Mouse (Mus musculus) liver, adult 2 months (tissue): ENCODE data around the gene Kcnd3. TPM values are rescaled to one million over a fixed set of nuclear protein-coding genes. Genes with fewer than 3 reads are reported as not detected.

Experiments used
- DNase-seq: peaks from one replicate; pipeline ENCODE4 v3.0.0-alpha.2; 2011; ENCODE audit warnings: low read depth, low spot score; ENCODE audit errors: extremely low read depth
- H3K27ac ChIP-seq: fragments of 200-500 bp; replicated peaks from 2 replicates; pipeline ENCODE4 v1.5.1; 2012; ENCODE audit warnings: low read depth, mild to moderate bottlenecking, control low read depth, inconsistent platforms, low read length; ENCODE audit not compliant: insufficient read depth
- H3K27me3 ChIP-seq: fragments of 200-500 bp; 2 replicates; pipeline ENCODE4 v1.6.1; 2012; ENCODE audit warnings: mild to moderate bottlenecking, moderate library complexity, low read length, inconsistent platforms; ENCODE audit not compliant: control insufficient read depth, insufficient read depth
- H3K36me3 ChIP-seq: fragments of 200-500 bp; 2 replicates; pipeline ENCODE4 v1.6.1; 2012; ENCODE audit warnings: low read length, inconsistent platforms; ENCODE audit not compliant: control insufficient read depth, insufficient read depth
- H3K4me1 ChIP-seq: fragments of 200-500 bp; 2 replicates; pipeline ENCODE4 v1.6.1; 2011; ENCODE audit warnings: low read length; ENCODE audit not compliant: control insufficient read depth, insufficient read depth
- H3K4me3 ChIP-seq: fragments of 200-500 bp; 2 replicates; pipeline ENCODE4 v1.5.1; 2011; ENCODE audit warnings: low read depth, mild to moderate bottlenecking, control low read depth, low read length, moderate library complexity; ENCODE audit not compliant: insufficient read depth
- H3K79me2 ChIP-seq: fragments of 200-500 bp; 2 replicates; pipeline ENCODE4 v1.6.1; 2012; ENCODE audit warnings: inconsistent platforms, mild to moderate bottlenecking, low read length, moderate library complexity; ENCODE audit not compliant: control insufficient read depth, insufficient read depth
- H3K9ac ChIP-seq: fragments of 200-500 bp; 2 replicates; pipeline ENCODE4 v1.6.1; 2012; ENCODE audit warnings: low read depth, mild to moderate bottlenecking, control low read depth, inconsistent platforms, low read length
- CTCF ChIP-seq: fragments of 200-500 bp; IDR thresholded peaks from 2 replicates; pipeline ENCODE4 v1.5.1; 2011; ENCODE audit warnings: low read depth, low read length, control low read depth
- POLR2A ChIP-seq: fragments of 200-500 bp; IDR thresholded peaks from 2 replicates; pipeline ENCODE4 v1.6.1; 2011; ENCODE audit warnings: low read length, control low read depth; ENCODE audit not compliant: insufficient read depth; ENCODE audit errors: extremely low read depth
- WGBS: fragments of 180-500 bp; shearing (Covaris S2); methylation state at CpG from one replicate; pipeline ENCODE4 v1.1.7; 2018; 5-methylcytosine and 5-hydroxymethylcytosine counted together
- polyA plus RNA-seq: library from polyadenylated mRNA; depleted of rRNA; stranded (reverse); fragments of >200 nt; gene quantifications from 2 replicates; pipeline ENCODE4 v1.2.3, GENCODE M21; 2012
- total RNA-seq: library from RNA; depleted of rRNA; stranded (reverse); fragments of >200 nt; gene quantifications from 2 replicates; pipeline ENCODE4 v1.2.3, GENCODE M21; 2014

Kcnd3 gene
- total and polyA plus RNA-seq, 2 experiments = under 0.01 to 0.04 TPM

DNA sequence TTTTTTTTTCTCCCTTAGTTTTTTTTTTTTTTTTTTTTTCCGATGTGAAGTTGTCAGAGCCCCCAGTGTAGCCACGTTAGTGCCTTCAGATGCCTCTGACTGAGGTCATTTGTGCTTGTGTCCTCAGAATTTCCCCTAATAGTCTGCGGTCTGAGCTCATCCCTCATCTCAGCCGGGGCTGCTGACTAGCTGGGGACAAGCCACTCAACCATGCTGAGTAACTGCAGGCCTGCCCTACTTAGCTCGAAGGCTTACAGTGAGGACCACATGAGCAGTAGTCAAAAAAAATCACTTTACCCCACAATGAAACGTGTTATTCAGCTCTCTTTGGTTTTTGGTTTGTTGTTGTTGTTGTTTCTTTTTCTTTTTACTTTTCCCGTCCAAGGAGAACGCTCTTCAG, 169.0 kb downstream of the Kcnd3 start:
- no peaks in the 10 kb centered on the region for H3K79me2 ChIP-seq
- 73% methylated on average over 8 of the region's 8 CpGs for WGBS
- H3K27me3 ChIP-seq = no peaks in the 10 kb centered on the region
- no peak overlapping the region for H3K4me3 ChIP-seq
- H3K36me3 ChIP-seq = no peaks in the 10 kb centered on the region
- DNase-seq = no peak
- no peak overlapping the region for H3K9ac ChIP-seq
- H3K4me1 ChIP-seq = no peaks in the 10 kb centered on the region
- TF ChIP-seq POLR2A (no peak), CTCF (no peak)
- H3K27ac ChIP-seq = no peak overlapping the region

DNA sequence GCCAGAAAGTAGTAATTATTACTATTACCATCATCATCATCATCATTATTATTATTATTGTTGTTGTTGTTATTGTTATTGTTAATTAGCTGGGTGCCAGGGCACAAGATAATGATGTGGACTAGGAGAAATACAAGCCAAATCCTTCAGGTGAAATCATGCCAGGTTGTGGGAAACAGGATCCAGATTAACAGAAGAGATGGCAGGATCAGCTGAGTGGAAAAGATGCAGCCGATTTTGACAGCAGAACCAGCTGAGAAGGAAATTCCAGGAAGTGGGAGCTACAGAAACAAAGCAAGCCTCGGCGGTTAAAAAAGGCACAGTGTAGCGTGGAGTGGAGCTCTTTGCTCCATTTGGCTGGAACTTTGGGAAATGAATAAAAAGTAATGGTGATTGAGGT, 171.0 kb downstream of the Kcnd3 start:
- WGBS = 70% methylated on average over 4 of the region's 4 CpGs
- Histone ChIP-seq H3K27me3 (no peaks in the 10 kb centered on the region), H3K36me3 (no peaks in the 10 kb centered on the region), H3K4me3 (no peak overlapping the region), H3K4me1 (no peaks in the 10 kb centered on the region), H3K79me2 (no peaks in the 10 kb centered on the region), H3K9ac (no peak overlapping the region), H3K27ac (no peak overlapping the region)
- DNase-seq = no peak
- TF ChIP-seq CTCF (no peak), POLR2A (no peak)

DNA sequence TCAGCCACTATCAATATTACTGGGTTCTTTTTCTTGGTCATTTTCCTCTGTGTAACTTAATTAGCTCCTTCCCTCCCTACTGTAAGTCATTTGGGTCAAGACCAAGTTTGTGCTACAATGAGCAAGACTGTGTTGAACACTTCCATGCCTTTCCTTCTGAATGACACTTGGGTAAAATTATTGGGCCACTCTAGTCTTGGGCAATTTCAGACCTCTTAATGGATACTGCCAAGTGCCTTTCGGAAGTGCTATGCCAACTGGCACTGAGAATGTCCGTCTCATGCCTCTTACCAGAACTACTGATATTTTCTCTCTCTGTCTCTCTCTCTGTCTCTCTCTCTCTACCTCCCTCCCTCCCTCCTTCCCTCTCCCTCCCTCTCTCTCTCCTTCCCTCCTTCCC, 173.8 kb downstream of the Kcnd3 start:
- no peak overlapping the region for H3K4me3 ChIP-seq
- H3K79me2 ChIP-seq = no peaks in the 10 kb centered on the region
- DNase-seq = no peak
- no peaks in the 10 kb centered on the region for H3K27me3 ChIP-seq
- no peaks in the 10 kb centered on the region for H3K36me3 ChIP-seq
- H3K9ac ChIP-seq = no peak overlapping the region
- H3K27ac ChIP-seq = no peak overlapping the region
- no peaks in the 10 kb centered on the region for H3K4me1 ChIP-seq
- WGBS = 97% methylated on average over 2 of the region's 2 CpGs
- TF ChIP-seq POLR2A (no peak), CTCF (no peak)

DNA sequence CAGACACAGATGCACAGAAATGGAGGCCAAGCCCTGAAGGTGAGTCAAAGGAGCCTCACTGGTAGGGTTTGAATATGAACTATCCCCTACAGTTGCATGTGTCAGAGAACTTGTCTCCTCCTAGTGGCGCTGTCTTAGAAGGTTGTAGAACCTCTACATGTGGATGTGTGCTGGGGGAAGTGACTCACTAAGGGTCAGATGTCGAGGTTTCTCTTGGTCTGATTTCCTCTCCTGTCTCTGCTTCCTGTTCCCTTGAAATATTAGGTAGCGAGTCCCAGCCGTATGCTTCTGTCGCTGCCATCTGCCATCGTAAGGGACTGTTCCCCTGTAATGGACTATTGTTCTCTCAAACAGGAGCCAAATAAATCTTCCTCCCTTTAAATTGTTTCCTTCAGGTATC, 175.1 kb downstream of the Kcnd3 start:
- WGBS = 62% methylated on average over 6 of the region's 6 CpGs
- Histone ChIP-seq H3K79me2 (no peaks in the 10 kb centered on the region), H3K9ac (no peak overlapping the region), H3K4me1 (no peaks in the 10 kb centered on the region), H3K4me3 (no peak overlapping the region), H3K27me3 (no peaks in the 10 kb centered on the region), H3K27ac (no peak overlapping the region), H3K36me3 (no peaks in the 10 kb centered on the region)
- no peak for TF ChIP-seq CTCF
- no peak for TF ChIP-seq POLR2A
- no peak for DNase-seq

DNA sequence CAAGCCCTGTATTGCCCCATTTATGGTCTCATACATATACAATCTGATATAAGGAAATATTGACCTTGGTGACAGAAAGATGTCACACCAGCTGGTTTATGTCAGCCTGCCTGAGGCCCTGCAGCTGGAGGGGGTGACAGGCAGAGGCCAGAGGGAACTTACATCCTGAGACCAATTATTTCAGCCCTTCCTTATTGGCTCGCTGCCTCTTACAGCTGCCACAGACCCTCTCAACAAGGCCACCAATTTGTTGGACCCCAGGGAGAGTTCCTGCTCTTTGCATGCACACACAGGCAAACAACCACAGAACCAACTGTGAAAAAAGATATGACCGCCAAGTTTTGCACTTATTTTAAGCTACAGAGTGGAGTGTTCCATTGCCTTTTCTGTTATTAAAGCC, 180.2 kb downstream of the Kcnd3 start:
- Histone ChIP-seq H3K27ac (no peak overlapping the region), H3K4me3 (no peak overlapping the region), H3K27me3 (no peaks in the 10 kb centered on the region), H3K36me3 (no peaks in the 10 kb centered on the region), H3K9ac (no peak overlapping the region), H3K4me1 (no peaks in the 10 kb centered on the region), H3K79me2 (no peaks in the 10 kb centered on the region)
- no peak for TF ChIP-seq POLR2A
- no peak for TF ChIP-seq CTCF
- WGBS = 71% methylated on average over 2 of the region's 2 CpGs
- no peak for DNase-seq

DNA sequence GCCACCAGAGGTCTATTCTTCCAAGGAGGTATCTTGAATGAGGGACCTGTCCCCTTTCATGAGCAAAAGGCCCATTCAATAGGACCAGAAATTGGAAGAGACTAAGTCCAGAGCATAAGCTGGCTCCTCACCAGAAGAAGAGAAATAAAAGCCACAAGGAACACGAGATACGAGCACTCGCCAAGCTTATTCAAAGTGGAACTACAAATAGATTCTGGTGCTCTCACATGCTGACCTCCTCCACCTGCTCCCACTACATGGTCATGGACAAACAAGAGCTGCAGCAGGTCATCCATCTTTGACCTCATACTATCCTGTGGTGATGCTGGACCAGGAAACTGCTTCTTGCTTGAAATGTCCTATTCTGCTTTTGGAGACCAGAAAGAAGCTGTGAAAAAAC, 180.9 kb downstream of the Kcnd3 start:
- no peak overlapping the region for H3K9ac ChIP-seq
- H3K36me3 ChIP-seq = no peaks in the 10 kb centered on the region
- H3K27me3 ChIP-seq = no peaks in the 10 kb centered on the region
- TF ChIP-seq POLR2A (no peak), CTCF (no peak)
- DNase-seq = no peak
- no peak overlapping the region for H3K4me3 ChIP-seq
- no peaks in the 10 kb centered on the region for H3K79me2 ChIP-seq
- no peaks in the 10 kb centered on the region for H3K4me1 ChIP-seq
- H3K27ac ChIP-seq = no peak overlapping the region
- 82% methylated on average over 3 of the region's 3 CpGs for WGBS
